Mouse (Mus musculus) left cerebral cortex, postnatal 14 days (tissue): ENCODE measurements at regions not wholly inside any gene's neighbourhood (a gene's known extent, or its start where the extent isn't known, plus 50 kb on each side); places are given as distances from the start of the nearest gene placed in this dataset.
A peak's percentile ranks its signal among the peaks of the same experiment; 100 is the strongest.

Experiments used
- DNase-seq, 2 experiments: peaks; one replicate each; pipeline ENCODE4 v3.0.0; 2021 to 2022; ENCODE audit warnings: low spot score in 2 of 2, mixed read lengths in 1 of 2
- intact Hi-C: fragments of 180-260 bp; cut with DNase I; formaldehyde crosslinking; loops from one replicate; pipeline ENCODE4 v1.15.1; 2025

GRCm38 (mm10) chr14:25022523-25023269 lies 436.3 kb upstream of the Zmiz1 start:
- DNase-seq, result no peak
- intact Hi-C loops, result no loop called here

- no peak for DNase-seq
- intact Hi-C loops, result no loop called here
Observed at GRCm38 (mm10) chr14:25023270-25023800, 435.6 kb upstream of the Zmiz1 start.

GRCm38 (mm10) chr14:25025074-25025473 lies 433.9 kb upstream of the Zmiz1 start:
- DNase-seq, result no peak
- intact Hi-C loops, result no loop called here

- no peak for DNase-seq
- intact Hi-C loops, result no loop called here
Observed at GRCm38 (mm10) chr14:25027076-25027475, 431.9 kb upstream of the Zmiz1 start.

GRCm38 (mm10) chr14:25027842-25028241 lies 431.1 kb upstream of the Zmiz1 start:
- intact Hi-C loops, result no loop called here
- DNase-seq, result no peak

GRCm38 (mm10) chr14:25030881-25031280 lies 428.1 kb upstream of the Zmiz1 start:
- intact Hi-C loops, result no loop called here
- no peak for DNase-seq

GRCm38 (mm10) chr14:25031756-25032680 lies 427.0 kb upstream of the Zmiz1 start:
- DNase-seq, result no peak
- intact Hi-C loops, result no loop called here

GRCm38 (mm10) chr14:25032899-25033298 lies 426.1 kb upstream of the Zmiz1 start:
- intact Hi-C loops, result no loop called here
- no peak for DNase-seq

- DNase-seq, result no peak
- intact Hi-C loops, result no loop called here
Observed at GRCm38 (mm10) chr14:25042265-25042664, 416.7 kb upstream of the Zmiz1 start.

GRCm38 (mm10) chr14:25044106-25044505 lies 414.9 kb upstream of the Zmiz1 start:
- peak; percentile 33 to 41 for DNase-seq
- intact Hi-C loops, result no loop called here

- DNase-seq, result no peak
- intact Hi-C loops, result no loop called here
Observed at GRCm38 (mm10) chr14:25044867-25045266, 414.1 kb upstream of the Zmiz1 start.

- no peak for DNase-seq
- intact Hi-C loops, result no loop called here
Observed at GRCm38 (mm10) chr14:25050674-25051251, 408.2 kb upstream of the Zmiz1 start.

GRCm38 (mm10) chr14:25052175-25052574 lies 406.8 kb upstream of the Zmiz1 start:
- intact Hi-C loops, result no loop called here
- DNase-seq, result no peak

GRCm38 (mm10) chr14:25059351-25059750 lies 399.6 kb upstream of the Zmiz1 start:
- no peak for DNase-seq
- intact Hi-C loops, result no loop called here

- intact Hi-C loops, result no loop called here
- DNase-seq, result no peak
Observed at GRCm38 (mm10) chr14:25060285-25060684, 398.7 kb upstream of the Zmiz1 start.

- intact Hi-C loops, result no loop called here
- DNase-seq, result no peak
Observed at GRCm38 (mm10) chr14:25063090-25063489, 395.9 kb upstream of the Zmiz1 start.

GRCm38 (mm10) chr14:25064190-25064947 lies 394.6 kb upstream of the Zmiz1 start:
- intact Hi-C loops, result no loop called here
- DNase-seq, result no peak

GRCm38 (mm10) chr14:25067435-25067834 lies 391.6 kb upstream of the Zmiz1 start:
- DNase-seq, result no peak
- intact Hi-C loops, result no loop called here

- intact Hi-C loops, result no loop called here
- no peak for DNase-seq
Observed at GRCm38 (mm10) chr14:25068430-25068829, 390.6 kb upstream of the Zmiz1 start.
